Comparison of ENCODE assay signal across 8 mouse cellular contexts in the genomic region with DNA sequence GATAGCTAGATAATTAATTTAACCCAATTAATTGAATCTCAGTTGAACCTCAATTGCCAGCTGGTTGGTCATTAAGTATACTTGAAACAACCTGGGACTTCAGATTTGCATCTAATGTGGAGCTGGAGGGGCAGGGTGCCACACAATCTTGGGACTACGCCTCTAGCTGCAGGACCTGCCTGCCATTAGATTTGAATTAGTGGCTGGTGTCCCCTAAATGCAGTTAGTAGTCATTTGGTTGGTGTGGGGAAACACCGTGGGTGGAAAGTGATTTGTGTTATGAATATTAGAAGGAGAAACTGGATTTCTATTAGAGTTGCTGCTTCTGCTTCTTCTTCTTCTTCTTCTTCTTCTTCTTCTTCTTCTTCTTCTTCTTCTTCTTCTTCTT. TPM values are rescaled to one million over a fixed set of nuclear protein-coding genes. Genes with fewer than 3 reads are reported as not detected.
DNase-seq lines count a peak whose midpoint lies in the region; ATAC-seq lines count a peak whose summit lies in the region.

No protein-coding gene starts in this region.

- WGBS in embryonic facial prominence, embryonic 14.5 days, result 73% methylated on average over 2 of the region's 2 CpGs
- 91% methylated on average over 2 of the region's 2 CpGs for WGBS in limb, embryonic 11.5 days
- 87% methylated on average over 2 of the region's 2 CpGs for WGBS in stomach, embryonic 16.5 days

- H3K27me3 ChIP-seq in megakaryocyte, embryonic 14.5 days (replicated peaks), result no peaks in the 10 kb centered on the region
- H3K27me3 ChIP-seq in embryonic facial prominence, embryonic 14.5 days (replicated peaks; ENCODE audit: control insufficient read depth, insufficient read depth, low read length), result no peaks in the 10 kb centered on the region
- H3K27me3 ChIP-seq in limb, embryonic 11.5 days (ENCODE audit: control insufficient read depth, insufficient read depth, low read length), result no peaks in the 10 kb centered on the region
- no peaks in the 10 kb centered on the region for H3K27me3 ChIP-seq in stomach, embryonic 16.5 days (ENCODE audit: control insufficient read depth, insufficient read depth, low read length)

- H3K4me2 ChIP-seq in embryonic facial prominence, embryonic 14.5 days (ENCODE audit: low read depth, low read length), result peak overlapping the region; percentile 58
- H3K4me2 ChIP-seq in limb, embryonic 11.5 days (ENCODE audit: low read depth, severe bottlenecking), result no peak overlapping the region; the same call in 1 of the 2 replicates
- peak overlapping the region; percentile 47 for H3K4me2 ChIP-seq in stomach, embryonic 16.5 days (ENCODE audit: low read depth, low read length)

- H3K36me3 ChIP-seq in megakaryocyte, embryonic 14.5 days (replicated peaks; ENCODE audit: low read length), result peaks cover 18% of the 10 kb centered on the region
- peaks cover 8% of the 10 kb centered on the region; the same call in 1 of the 2 replicates for H3K36me3 ChIP-seq in embryonic facial prominence, embryonic 14.5 days (ENCODE audit: control insufficient read depth, insufficient read depth, low read length)
- no peaks in the 10 kb centered on the region for H3K36me3 ChIP-seq in limb, embryonic 11.5 days (ENCODE audit: control insufficient read depth, insufficient read depth, low read length)
- no peaks in the 10 kb centered on the region for H3K36me3 ChIP-seq in stomach, embryonic 16.5 days (ENCODE audit: control insufficient read depth, insufficient read depth, low read length)

- intact Hi-C loops in left cerebral cortex, postnatal 4 days (cut with DNase I), result no loop called here

- no peak for DNase-seq in embryonic facial prominence, embryonic 14.5 days (ENCODE audit: low spot score)
- no peak for DNase-seq in limb, embryonic 11.5 days (ENCODE audit: low spot score)
- no peak for DNase-seq in adrenal gland, adult (ENCODE audit: inconsistent age in 2 of 2, low spot score in 1 of 2)
- DNase-seq in embryo, embryonic 10 days (ENCODE audit: low spot score), result no peak
- no peak for DNase-seq in left cerebral cortex, postnatal 4 days

- peak overlapping the region; percentile 94 for H3K4me3 ChIP-seq in megakaryocyte, embryonic 14.5 days (replicated peaks)
- H3K4me3 ChIP-seq in embryonic facial prominence, embryonic 14.5 days (ENCODE audit: low read depth, low read length), result peak overlapping the region; percentile 89
- H3K4me3 ChIP-seq in limb, embryonic 11.5 days (ENCODE audit: low read depth, low read length), result peak overlapping the region; percentile 83; the same call in 1 of the 2 replicates
- peak overlapping the region; percentile 81 for H3K4me3 ChIP-seq in stomach, embryonic 16.5 days (replicated peaks; ENCODE audit: low read length)

- no peaks in the 10 kb centered on the region for H3K9me3 ChIP-seq in megakaryocyte, embryonic 14.5 days
- no peaks in the 10 kb centered on the region for H3K9me3 ChIP-seq in embryonic facial prominence, embryonic 14.5 days (ENCODE audit: control insufficient read depth, low read length)
- H3K9me3 ChIP-seq in limb, embryonic 11.5 days (ENCODE audit: control insufficient read depth, low read length), result no peaks in the 10 kb centered on the region
- H3K9me3 ChIP-seq in stomach, embryonic 16.5 days (replicated peaks; ENCODE audit: control insufficient read depth, low read length), result no peaks in the 10 kb centered on the region

- peak overlapping the region; percentile 86; the same call in 1 of the 2 replicates for H3K27ac ChIP-seq in embryonic facial prominence, embryonic 14.5 days (replicated peaks; ENCODE audit: low read depth, low read length)
- no peak overlapping the region for H3K27ac ChIP-seq in limb, embryonic 11.5 days (replicated peaks; ENCODE audit: low read depth, low read length)
- H3K27ac ChIP-seq in stomach, embryonic 16.5 days (ENCODE audit: low read length), result no peak overlapping the region

- no peak for ATAC-seq in megakaryocyte, adult 5-6 weeks (ENCODE audit: poor library complexity, severe bottlenecking)
- no peak for ATAC-seq in embryonic facial prominence, embryonic 14.5 days (ENCODE audit: low read depth)
- ATAC-seq in limb, embryonic 11.5 days (ENCODE audit: insufficient number of reproducible peaks, low FRiP score, low TSS enrichment, low read depth), result no peak
- no peak for ATAC-seq in stomach, embryonic 16.5 days (ENCODE audit: insufficient read depth, low FRiP score)

- no peak overlapping the region for H3K9ac ChIP-seq in embryonic facial prominence, embryonic 14.5 days (ENCODE audit: low read depth, low read length)
- H3K9ac ChIP-seq in limb, embryonic 11.5 days (ENCODE audit: low read length), result no peak overlapping the region; the same call in 1 of the 2 replicates
- H3K9ac ChIP-seq in stomach, embryonic 16.5 days (ENCODE audit: low read length), result no peak overlapping the region; the same call in 1 of the 2 replicates

- H3K4me1 ChIP-seq in megakaryocyte, embryonic 14.5 days, result peaks cover 25% of the 10 kb centered on the region
- H3K4me1 ChIP-seq in embryonic facial prominence, embryonic 14.5 days (ENCODE audit: control insufficient read depth, insufficient read depth, low read length), result peaks cover 3% of the 10 kb centered on the region
- H3K4me1 ChIP-seq in limb, embryonic 11.5 days (ENCODE audit: control insufficient read depth, insufficient read depth, low read length), result no peaks in the 10 kb centered on the region
- H3K4me1 ChIP-seq in stomach, embryonic 16.5 days (ENCODE audit: control insufficient read depth, insufficient read depth, low read length), result no peaks in the 10 kb centered on the region

RNA-seq across cellular contexts. Expression of a gene that starts 0.5 kb away (rescaled TPM):
- 8.1 and 9.1 TPM in 2 replicates for polyA plus RNA-seq in megakaryocyte, embryonic 14.5 days (2012; ENCODE audit: insufficient read depth, low replicate concordance)
- 35.5 and 45.8 TPM in 2 replicates for total RNA-seq in megakaryocyte, adult 5-6 weeks (2015)
- total RNA-seq in megakaryocyte, adult 5-6 weeks (2017), result 20.9 and 22.2 TPM in 2 replicates
- 27.1 and 27.5 TPM in 2 replicates for polyA plus RNA-seq in embryonic facial prominence, embryonic 14.5 days (2014; fragmentation: Nextera tagmentation; extraction: Ambion mirVana)
- polyA plus RNA-seq in limb, embryonic 11.5 days (2014; fragmentation: Nextera tagmentation; extraction: Ambion mirVana), result 29.1 and 32.3 TPM in 2 replicates
- polyA plus RNA-seq in stomach, embryonic 16.5 days (2015; fragmentation: Nextera tagmentation; extraction: Ambion mirVana), result 19.4 and 21.4 TPM in 2 replicates
- 10 to 100 TPM; 20.5 to 23.3 TPM for total RNA-seq in left cerebral cortex, postnatal 4 days (2021)
